Mouse (Mus musculus) spleen, postnatal 0 days (tissue): ENCODE results near the gene Slc36a1. TPM values are rescaled to one million over a fixed set of nuclear protein-coding genes. Genes with fewer than 3 reads are reported as not detected.

Experiments used
- polyA plus RNA-seq: library from polyadenylated mRNA; unstranded; fragments of >200 nt; fragmentation: Nextera tagmentation; extraction: Ambion mirVana; gene quantifications from 2 replicates; pipeline ENCODE4 v1.2.1, GENCODE M21; 2015

Gene Slc36a1
- 1.3 and 1.9 TPM in 2 replicates for polyA plus RNA-seq

GRCm38 (mm10) chr11:55204159-55204596 lies at the start of gene Slc36a1:
Gene Slc36a1, plus strand, starts transcription at chr11:55204350.

GRCm38 (mm10) chr11:55184733-55185291 lies 19.3 kb upstream of the Slc36a1 start, which contains the start of gene Slc36a2:
Gene Slc36a2, minus strand, starts transcription at chr11:55185077.

Other genes starting within 250 kb of the Slc36a1 start
- 10.4 and 13.2 TPM in 2 replicates for gene Tnip1, start 241.4 kb upstream of the Slc36a1 start, polyA plus RNA-seq
- gene Anxa6, start 170.9 kb upstream of the Slc36a1 start, polyA plus RNA-seq: 58.1 and 77.4 TPM in 2 replicates
- gene Ccdc69, start 126.2 kb upstream of the Slc36a1 start, polyA plus RNA-seq: 3.0 and 4.3 TPM in 2 replicates
- 29.0 and 40.6 TPM in 2 replicates for gene Gm2a, start 106.2 kb upstream of the Slc36a1 start, polyA plus RNA-seq
- gene Slc36a3, start 52.6 kb upstream of the Slc36a1 start, polyA plus RNA-seq: 0.16 and 0.30 TPM in 2 replicates
- gene Slc36a2, start 19.3 kb upstream of the Slc36a1 start, polyA plus RNA-seq: 0.20 TPM in 1 of 2 replicates, not detected in the other
- gene Fat2, start 132.2 kb downstream of the Slc36a1 start, polyA plus RNA-seq: 0.05 TPM in 2 replicates
- 1,020 and 1,235 TPM in 2 replicates for gene Sparc, start 218.8 kb downstream of the Slc36a1 start, polyA plus RNA-seq